Mouse (Mus musculus) kidney, embryonic 14.5 days (tissue): ENCODE measurements around the gene Slfn8. TPM values are rescaled to one million over a fixed set of nuclear protein-coding genes. Genes with fewer than 3 reads are reported as not detected.
"Not testable (repeated sequence)": the region's sequence is repeated elsewhere in the genome, so short reads cannot be mapped to it uniquely, and the experiment has no call there.

Source experiments
- ATAC-seq: fragments of 200-750 bp; cut with Nextera tagmentation; 2 replicates; pipeline ENCODE4 v1.8.0; 2017; ENCODE audit warnings: moderate number of reproducible peaks, mild to moderate bottlenecking, moderate TSS enrichment, moderate library complexity; ENCODE audit not compliant: low FRiP score, low TSS enrichment
- H3K27ac ChIP-seq: fragments of 300-500 bp; sonication (generic); 2 replicates; pipeline ENCODE4 v1.5.1; 2014; ENCODE audit warnings: low read depth, mild to moderate bottlenecking, low read length, moderate library complexity, mixed read lengths
- H3K27me3 ChIP-seq: fragments of 300-500 bp; sonication (generic); 2 replicates; pipeline ENCODE4 v1.6.1; 2014; ENCODE audit warnings: mild to moderate bottlenecking, low read length; ENCODE audit not compliant: control insufficient read depth, insufficient read depth
- H3K36me3 ChIP-seq: fragments of 300-500 bp; sonication (generic); 2 replicates; pipeline ENCODE4 v1.6.1; 2014; ENCODE audit warnings: low read length, mixed read lengths; ENCODE audit not compliant: control insufficient read depth, insufficient read depth
- H3K4me1 ChIP-seq: fragments of 300-500 bp; sonication (generic); 2 replicates; pipeline ENCODE4 v1.6.1; 2014; ENCODE audit warnings: low read length, mixed read lengths; ENCODE audit not compliant: control insufficient read depth, insufficient read depth
- H3K4me2 ChIP-seq: fragments of 300-500 bp; sonication (generic); replicated peaks from 2 replicates; pipeline ENCODE4 v1.6.1; 2014; ENCODE audit warnings: low read depth, mild to moderate bottlenecking, low read length
- H3K4me3 ChIP-seq: fragments of 300-500 bp; sonication (generic); 2 replicates; pipeline ENCODE4 v1.5.1; 2014; ENCODE audit warnings: mild to moderate bottlenecking, low read length
- H3K9ac ChIP-seq: fragments of 300-500 bp; sonication (generic); 2 replicates; pipeline ENCODE4 v1.6.1; 2014; ENCODE audit warnings: low read depth, mild to moderate bottlenecking, low read length, moderate library complexity
- H3K9me3 ChIP-seq: fragments of 300-500 bp; sonication (generic); 2 replicates; pipeline ENCODE4 v1.6.1; 2016; ENCODE audit warnings: low read length; ENCODE audit not compliant: control insufficient read depth
- WGBS: fragments of 180-500 bp; shearing (Covaris S2); extraction: QIAGEN DNeasy Blood & Tissue Kit; methylation state at CpG from one replicate; pipeline ENCODE4 v1.1.7; 2014; 5-methylcytosine and 5-hydroxymethylcytosine counted together
- polyA plus RNA-seq: library from polyadenylated mRNA; unstranded; fragments of >200 nt; fragmentation: Nextera tagmentation; extraction: Ambion mirVana; gene quantifications from 2 replicates; pipeline ENCODE4 v1.2.1, GENCODE M21; 2014

Slfn8 gene
- polyA plus RNA-seq, 1 experiment from 2014 or later: 0.41 TPM

DNA sequence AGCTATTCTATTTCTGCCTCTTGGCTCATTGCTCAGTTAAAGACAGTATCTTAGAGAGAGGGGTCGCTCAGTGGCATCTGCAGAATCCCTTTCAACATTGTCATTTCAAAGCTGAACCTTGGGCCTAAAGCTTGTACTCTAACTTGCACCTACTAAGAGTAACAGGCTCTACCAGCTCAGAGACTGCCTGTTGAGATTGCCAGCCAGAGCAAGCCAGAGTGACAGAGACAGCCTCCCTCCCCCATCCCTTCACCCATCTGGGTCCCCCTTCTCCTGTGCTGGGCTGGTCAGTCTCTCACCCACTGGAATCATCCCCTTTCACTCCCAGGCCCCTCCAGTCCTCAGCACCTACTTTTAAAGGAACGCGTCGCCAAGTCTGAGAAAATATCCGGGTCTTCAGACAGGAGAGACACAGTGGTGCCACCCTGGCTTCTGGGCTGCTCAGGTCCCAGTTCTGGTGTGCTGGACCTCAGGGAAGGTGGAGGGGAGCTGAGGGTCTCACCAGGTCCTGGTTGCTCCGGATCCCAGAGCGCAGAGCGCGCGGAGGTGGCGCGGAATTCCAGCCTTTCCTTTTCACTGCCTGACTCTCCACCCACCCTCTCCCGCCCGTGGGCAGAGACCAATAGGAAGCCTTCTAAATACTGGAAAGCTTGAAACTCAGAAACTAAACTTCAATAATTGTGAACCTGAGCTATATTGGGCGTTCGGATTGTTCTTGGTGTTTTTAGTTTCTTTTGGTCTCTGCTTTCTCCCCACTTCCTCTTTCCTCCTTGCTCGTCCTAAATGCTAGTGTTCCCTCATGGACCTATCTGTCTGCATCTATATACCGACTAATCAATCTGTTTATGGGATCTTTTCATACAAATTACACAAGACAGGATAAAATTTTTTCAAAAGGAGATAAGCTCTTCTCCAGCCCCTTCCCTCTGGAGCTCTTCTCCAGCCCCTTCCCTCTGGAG, 770 bp downstream of the Slfn8 start:
- not testable (repeated sequence) for H3K4me1 ChIP-seq, H3K27me3 ChIP-seq, H3K9me3 ChIP-seq, ATAC-seq, H3K4me2 ChIP-seq, H3K4me3 ChIP-seq, H3K9ac ChIP-seq, H3K27ac ChIP-seq, H3K36me3 ChIP-seq
- 75% methylated on average over 18 of the region's 18 CpGs for WGBS

DNA sequence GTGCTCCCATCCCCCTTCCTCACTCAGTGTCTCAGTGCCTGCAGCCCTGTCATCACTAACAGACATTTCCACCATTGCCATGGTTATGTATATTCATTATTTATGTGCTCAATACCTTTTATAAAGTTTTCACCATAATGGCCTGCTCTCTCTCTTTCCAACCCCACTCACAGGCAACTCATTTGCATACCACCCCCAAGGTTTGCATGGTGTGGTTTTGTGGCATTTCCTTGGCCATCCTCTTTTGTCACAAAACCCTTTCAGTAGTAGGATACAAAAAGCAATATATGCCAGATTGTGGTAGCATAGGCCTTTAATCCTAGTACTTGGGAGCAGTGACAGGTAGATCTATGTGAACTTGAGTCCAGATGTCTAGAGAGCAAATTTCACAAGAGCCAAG, 4.5 kb downstream of the Slfn8 start:
- Histone ChIP-seq H3K4me1 (no peaks in the 10 kb centered on the region), H3K27ac (no peak overlapping the region), H3K9ac (no peak overlapping the region), H3K36me3 (no peaks in the 10 kb centered on the region), H3K9me3 (no peaks in the 10 kb centered on the region), H3K4me2 (no peak overlapping the region), H3K27me3 (no peaks in the 10 kb centered on the region), H3K4me3 (no peak overlapping the region)
- no peak for ATAC-seq

DNA sequence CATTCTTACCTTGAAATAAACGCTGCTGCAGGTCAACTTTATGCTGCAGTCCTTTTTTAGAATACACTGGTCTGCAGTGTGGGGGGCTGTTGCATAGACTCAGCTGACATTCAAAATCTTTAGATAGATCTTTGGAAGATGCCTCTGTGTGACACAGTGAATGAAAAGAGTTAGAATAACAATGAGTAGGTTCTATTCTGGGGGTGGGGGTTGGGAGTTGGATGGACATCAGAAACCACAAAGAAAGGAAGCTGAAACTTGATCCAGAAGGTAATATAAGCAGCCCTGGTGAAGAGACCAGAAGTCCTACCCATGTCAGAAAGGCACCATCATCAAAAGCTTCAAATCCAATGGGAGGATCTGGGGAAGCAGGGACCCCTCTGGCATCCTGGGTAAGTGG, 7.3 kb downstream of the Slfn8 start:
- Histone ChIP-seq H3K27me3 (no peaks in the 10 kb centered on the region), H3K9me3 (no peaks in the 10 kb centered on the region), H3K4me1 (no peaks in the 10 kb centered on the region), H3K9ac (no peak overlapping the region), H3K27ac (no peak overlapping the region), H3K36me3 (no peaks in the 10 kb centered on the region), H3K4me2 (no peak overlapping the region), H3K4me3 (no peak overlapping the region)
- no peak for ATAC-seq
- WGBS: 90% methylated on average over 1 of the region's 1 CpGs

DNA sequence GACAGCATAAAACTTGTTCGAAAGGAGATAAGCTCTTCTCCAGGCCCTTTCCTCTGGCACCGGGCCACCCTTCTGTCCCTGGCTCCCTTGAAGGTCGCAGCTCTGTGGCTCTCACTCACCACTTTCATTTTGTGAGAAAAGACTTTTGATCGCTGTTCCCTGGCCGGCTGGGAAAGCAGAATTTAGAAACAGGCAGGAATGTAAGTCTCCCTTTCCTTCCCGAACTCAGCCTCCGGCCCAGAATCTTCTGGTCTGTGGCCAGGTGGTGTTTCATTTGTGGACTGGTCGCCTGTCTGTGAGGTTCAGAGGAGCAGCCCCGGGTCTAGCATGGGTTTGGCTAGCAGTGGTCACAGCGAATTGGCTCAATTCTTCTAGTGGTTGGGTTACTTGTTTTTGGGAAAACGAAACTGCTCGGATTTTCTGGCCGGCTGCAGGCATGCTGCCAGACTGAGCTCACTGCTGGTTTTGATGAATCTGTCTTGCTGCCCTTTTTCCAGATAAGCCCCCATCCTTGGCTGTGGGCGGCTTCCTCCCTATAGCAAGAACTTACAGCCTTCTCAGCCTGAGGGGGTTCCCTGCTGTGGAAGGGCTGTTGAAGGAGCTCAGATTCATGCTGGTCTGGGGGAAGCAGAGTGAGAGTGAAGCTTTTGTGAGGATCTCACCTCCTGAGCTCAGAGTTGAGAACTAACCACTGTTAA, 29.0 kb downstream of the Slfn8 start, which contains the start of gene Slfn9:
Gene Slfn9 (minus strand): TSS at position 362 of the 698 bp plus-strand sequence.
- H3K36me3 ChIP-seq: no peaks in the 10 kb centered on the region

DNA sequence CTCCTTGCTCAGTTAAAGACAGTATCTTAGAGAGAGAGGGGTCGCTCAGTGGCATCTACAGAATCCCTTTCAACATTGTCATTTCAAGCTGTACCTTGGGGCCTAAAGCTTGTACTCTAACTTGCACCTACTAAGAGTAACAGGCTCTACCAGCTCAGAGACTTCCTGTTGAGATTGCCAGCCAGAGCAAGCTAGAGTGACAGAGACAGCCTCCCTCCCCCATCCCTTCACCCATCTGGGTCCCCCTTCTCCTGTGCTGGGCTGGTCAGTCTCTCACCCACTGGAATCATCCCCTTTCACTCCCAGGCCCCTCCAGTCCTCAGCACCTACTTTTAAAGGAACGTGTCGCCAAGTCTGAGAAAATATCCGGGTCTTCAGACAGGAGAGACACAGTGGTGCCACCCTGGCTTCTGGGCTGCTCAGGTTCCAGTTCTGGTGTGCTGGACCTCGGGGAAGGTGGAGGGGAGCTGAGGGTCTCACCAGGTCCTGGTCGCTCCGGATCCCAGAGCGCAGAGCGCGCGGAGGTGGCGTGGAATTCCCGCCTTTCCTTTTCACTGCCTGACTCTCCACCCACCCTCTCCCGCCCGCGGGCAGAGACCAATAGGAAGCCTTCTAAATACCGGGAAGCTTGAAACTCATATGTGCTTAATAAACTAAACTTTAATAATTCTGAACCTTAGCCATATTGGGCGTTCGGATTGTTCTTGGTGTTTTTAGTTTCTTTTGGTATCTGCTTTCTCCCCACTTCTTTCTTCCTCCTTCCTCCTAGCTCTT, 29.8 kb downstream of the Slfn8 start:
- H3K4me1 ChIP-seq, H3K27ac ChIP-seq, H3K9me3 ChIP-seq, H3K36me3 ChIP-seq, H3K27me3 ChIP-seq: not testable (repeated sequence)
- peak; percentile 91 for ATAC-seq
- peak overlapping the region; percentile 39 for H3K4me3 ChIP-seq
- H3K9ac ChIP-seq: peak overlapping the region; percentile 25
- peak overlapping the region; percentile 64 for H3K4me2 ChIP-seq
- WGBS: 11% methylated on average over 19 of the region's 19 CpGs

More for the DNA sequence above, 29.0 kb downstream of the Slfn8 start, which contains the start of gene Slfn9:
- H3K4me2 ChIP-seq: peak within 1 kb of the TSS; percentile 64
- ATAC-seq: 0 out of 2 replicates have a peak, but pooled peaks have one; percentile 13
- no peak within 1 kb of the TSS for H3K27ac ChIP-seq
- peak within 1 kb of the TSS; percentile 39 for H3K4me3 ChIP-seq
- H3K9ac ChIP-seq: peak within 1 kb of the TSS; percentile 25
- H3K27me3 ChIP-seq: no peaks in the 10 kb centered on the region
- H3K4me1 ChIP-seq: peaks cover 5% of the 10 kb centered on the region; the same call in 1 of the 2 replicates
- 13% methylated on average over 14 of the region's 14 CpGs for WGBS
- H3K9me3 ChIP-seq: no peaks in the 10 kb centered on the region

DNA sequence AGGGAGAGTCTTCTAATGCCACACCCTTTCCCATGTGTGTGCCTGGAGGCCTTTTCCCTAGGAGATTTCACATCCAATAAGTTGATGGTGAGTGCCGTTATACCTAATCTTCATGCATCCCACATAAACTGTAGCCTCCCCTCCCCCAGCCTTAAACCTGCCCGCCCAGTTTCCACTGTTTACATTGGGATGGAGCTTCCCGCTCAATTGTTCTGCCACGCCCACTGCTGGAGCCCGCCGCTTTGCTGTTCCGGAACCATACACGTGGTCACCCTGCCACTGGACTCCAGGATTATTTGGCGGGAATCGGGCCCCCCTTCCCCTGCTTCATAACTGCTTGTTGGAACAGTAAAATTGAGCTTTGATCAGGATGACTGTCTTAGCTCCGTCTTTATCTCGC, 31.3 kb downstream of the Slfn8 start:
- WGBS: 20% methylated on average over 12 of the region's 12 CpGs

DNA sequence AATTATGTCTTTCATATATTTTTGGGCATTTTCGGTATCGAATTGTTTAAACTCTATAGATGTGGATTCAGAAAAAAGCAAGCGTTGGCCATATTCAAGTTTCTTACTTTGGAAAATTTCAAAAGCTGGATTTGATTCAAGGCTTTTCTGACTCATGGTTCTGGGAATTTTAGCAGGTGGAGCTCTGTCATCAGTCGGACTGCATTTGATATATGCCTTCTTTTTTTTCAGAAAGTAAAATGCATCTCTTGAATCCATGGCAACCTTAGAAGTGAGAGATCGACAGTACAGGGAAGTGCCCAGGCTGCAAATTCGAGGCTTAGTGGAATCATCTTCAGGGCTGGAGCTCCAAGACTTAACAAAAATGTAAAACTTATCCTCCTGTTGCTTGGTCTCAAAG, 33.0 kb downstream of the Slfn8 start:
- peaks cover 6% of the 10 kb centered on the region; the same call in 1 of the 2 replicates for H3K36me3 ChIP-seq
- peaks cover 5% of the 10 kb centered on the region; the same call in 1 of the 2 replicates for H3K4me1 ChIP-seq
- H3K4me3 ChIP-seq: no peak overlapping the region
- H3K9ac ChIP-seq: no peak overlapping the region
- H3K27ac ChIP-seq: no peak overlapping the region
- no peaks in the 10 kb centered on the region for H3K27me3 ChIP-seq
- 88% methylated on average over 6 of the region's 6 CpGs for WGBS
- H3K4me2 ChIP-seq: no peak overlapping the region
- no peaks in the 10 kb centered on the region for H3K9me3 ChIP-seq
- ATAC-seq: no peak

More for the DNA sequence above, 31.3 kb downstream of the Slfn8 start:
- H3K36me3 ChIP-seq: peaks cover 2% of the 10 kb centered on the region; the same call in 1 of the 2 replicates
- H3K27ac ChIP-seq: no peak overlapping the region
- H3K9me3 ChIP-seq: no peaks in the 10 kb centered on the region
- peaks cover 5% of the 10 kb centered on the region; the same call in 1 of the 2 replicates for H3K4me1 ChIP-seq
- no peak for ATAC-seq
- no peak overlapping the region for H3K9ac ChIP-seq
- peak overlapping the region; percentile 64 for H3K4me2 ChIP-seq
- 0 out of 2 replicates have a peak overlapping the region, but pooled peaks have one; percentile 1 for H3K4me3 ChIP-seq
- H3K27me3 ChIP-seq: no peaks in the 10 kb centered on the region

DNA sequence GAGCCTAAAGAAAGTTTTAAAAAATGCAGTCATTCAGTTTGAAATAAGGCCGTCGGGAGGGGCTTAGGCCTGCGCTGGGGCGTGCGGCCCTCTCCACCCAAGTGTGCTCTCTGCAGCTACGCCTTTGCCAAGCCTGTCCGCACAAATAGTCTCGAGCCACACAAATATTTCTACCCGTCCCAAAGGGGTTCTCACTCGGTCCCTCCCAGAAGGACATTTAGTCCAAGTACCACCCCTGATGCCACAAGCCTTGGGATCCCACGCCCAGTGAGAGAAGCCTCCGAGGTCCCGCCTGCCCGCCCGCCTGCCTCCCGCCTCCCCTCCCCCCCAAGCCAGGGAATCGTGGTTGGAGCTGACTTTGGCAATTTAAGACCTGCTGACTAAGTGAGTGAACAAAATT, 37.4 kb downstream of the Slfn8 start:
- no peak for ATAC-seq
- Histone ChIP-seq H3K36me3 (peaks cover 12% of the 10 kb centered on the region), H3K27me3 (no peaks in the 10 kb centered on the region), H3K9ac (no peak overlapping the region), H3K4me3 (no peak overlapping the region), H3K4me2 (no peak overlapping the region), H3K9me3 (no peaks in the 10 kb centered on the region), H3K4me1 (no peaks in the 10 kb centered on the region), H3K27ac (no peak overlapping the region)
- 83% methylated on average over 17 of the region's 17 CpGs for WGBS
